Mouse (Mus musculus) embryo, embryonic 11 days (tissue): ENCODE measurements at regions not wholly inside any gene's neighbourhood (a gene's known extent, or its start where the extent isn't known, plus 50 kb on each side); places are given as distances from the start of the nearest gene placed in this dataset.
A peak's percentile ranks its signal among the peaks of the same experiment; 100 is the strongest.

ENCODE experiments used
- DNase-seq: peaks from one replicate; pipeline ENCODE4 v3.0.0-alpha.2; 2015

- DNase-seq = peak; percentile 77
These were observed 52.9 kb upstream of the Ica1 start for GRCm38 (mm10) chr6:8831204-8831603.

GRCm38 (mm10) chr6:8832924-8833323 lies 54.6 kb upstream of the Ica1 start:
- no peak for DNase-seq

- DNase-seq = no peak
These were observed 75.4 kb upstream of the Ica1 start for GRCm38 (mm10) chr6:8853657-8854056.

GRCm38 (mm10) chr6:8860581-8860980 lies 82.3 kb upstream of the Ica1 start:
- no peak for DNase-seq

- DNase-seq = no peak
These were observed 84.2 kb upstream of the Nxph1 start for GRCm38 (mm10) chr6:8863843-8864620.

- no peak for DNase-seq
These were observed 70.7 kb upstream of the Nxph1 start for GRCm38 (mm10) chr6:8877373-8878070.

- no peak for DNase-seq
These were observed 54.6 kb upstream of the Nxph1 start for GRCm38 (mm10) chr6:8893665-8894064.

GRCm38 (mm10) chr6:8896097-8896496 lies 52.1 kb upstream of the Nxph1 start:
- DNase-seq = no peak

- no peak for DNase-seq
These were observed 51.4 kb upstream of the Nxph1 start for GRCm38 (mm10) chr6:8896822-8897221.

GRCm38 (mm10) chr6:8897334-8897733 lies 50.9 kb upstream of the Nxph1 start:
- no peak for DNase-seq

GRCm38 (mm10) chr6:8898268-8898667 lies 50.0 kb upstream of the Nxph1 start:
- DNase-seq = no peak
